Mouse (Mus musculus) frontal cortex, postnatal 14 days (tissue): ENCODE measurements at regions not wholly inside any gene's neighbourhood (a gene's known extent, or its start where the extent isn't known, plus 50 kb on each side); places are given as distances from the start of the nearest gene placed in this dataset.

ENCODE experiments used
- DNase-seq, 2 experiments: peaks; one replicate each; pipeline ENCODE4 v3.0.0; 2022; ENCODE audit warnings: low spot score in 2 of 2

DNA sequence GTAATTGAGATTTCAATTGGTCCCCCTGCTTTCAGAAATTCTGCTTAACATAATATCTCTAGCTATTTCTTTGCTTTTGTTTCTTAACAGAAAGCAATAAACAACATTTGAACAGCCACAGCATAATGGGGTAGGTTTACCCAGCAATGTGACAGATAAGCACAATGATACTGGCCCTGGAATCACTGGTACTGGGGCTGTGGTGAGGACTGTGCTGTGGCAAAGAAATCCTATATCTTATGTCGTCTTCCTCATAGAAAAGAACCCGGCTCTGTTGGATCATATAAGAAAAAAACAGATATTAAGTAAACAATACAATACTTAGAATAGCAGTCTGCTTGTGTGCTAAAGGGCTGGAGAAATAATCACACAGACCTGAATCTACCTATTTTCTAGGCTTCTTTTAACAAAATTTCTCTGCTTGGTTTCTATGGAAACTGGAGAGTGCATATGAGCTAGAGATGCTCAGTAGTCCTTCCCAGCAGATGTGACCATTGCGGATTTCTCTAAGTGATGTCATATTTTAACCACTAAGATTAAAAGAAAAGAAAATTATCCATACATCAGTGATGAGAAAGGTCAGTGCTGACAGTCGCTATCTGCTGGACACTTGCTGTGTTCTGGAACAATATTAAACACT, 119.8 kb upstream of the Gnao1 start:
- DNase-seq: no peak

DNA sequence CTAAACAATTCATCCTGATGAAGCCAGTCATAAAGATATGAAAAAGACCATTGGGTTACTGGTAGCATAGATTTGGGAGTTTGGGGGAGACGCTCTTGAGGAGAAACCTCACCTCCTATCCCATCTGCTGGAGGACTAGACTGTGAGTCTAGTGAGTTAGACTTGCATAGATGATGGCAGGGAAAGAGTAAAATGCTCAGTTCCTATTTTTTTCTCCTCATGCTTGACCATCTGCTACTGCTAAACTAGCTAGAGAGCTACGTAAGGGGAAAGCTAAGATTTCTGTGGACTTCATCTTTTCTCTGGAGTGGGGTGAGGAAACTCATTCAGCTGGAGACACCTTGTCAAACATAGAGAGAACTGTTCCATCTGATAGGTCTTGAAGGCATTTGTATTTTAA, 118.4 kb upstream of the Gnao1 start:
- DNase-seq: no peak

DNA sequence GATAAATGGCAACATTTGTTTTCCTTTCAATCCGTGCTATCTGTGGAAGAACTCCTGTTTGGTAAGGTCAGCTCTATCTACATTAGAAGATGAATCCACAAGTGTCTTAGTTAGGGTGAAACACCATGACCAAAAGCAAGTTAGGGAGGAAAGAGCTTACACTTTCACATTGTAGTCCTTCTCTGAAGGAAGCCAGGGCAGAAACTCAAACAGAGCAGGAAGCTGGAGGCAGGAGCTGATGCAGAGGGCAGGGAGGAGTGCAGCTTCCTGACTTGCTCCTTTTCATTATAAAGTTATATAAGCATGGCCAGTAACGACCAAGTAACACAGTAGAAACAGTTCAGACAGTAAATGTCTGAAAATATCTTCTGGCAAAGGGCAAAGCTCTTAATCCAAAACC, 117.9 kb upstream of the Gnao1 start:
- DNase-seq: no peak

DNA sequence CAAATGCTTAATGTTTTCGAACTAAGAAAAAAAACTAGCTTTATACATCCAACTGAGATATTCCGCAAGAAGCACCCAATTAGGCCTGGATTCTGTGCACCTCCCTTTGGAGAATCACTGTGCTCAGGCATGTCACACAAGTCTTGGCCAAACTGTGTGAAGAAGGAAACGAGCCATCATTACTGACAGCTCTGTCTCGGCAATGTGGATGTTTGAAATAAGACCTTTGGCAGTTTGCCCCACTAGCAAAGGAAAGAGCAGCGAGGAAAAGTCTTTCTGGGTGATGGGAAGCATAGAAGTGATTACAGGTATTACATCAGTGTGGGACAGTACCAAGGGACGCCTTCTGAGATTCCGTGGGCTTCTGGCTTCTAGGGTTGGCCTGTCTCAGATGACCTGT, 112.6 kb upstream of the Gnao1 start:
- DNase-seq: no peak

DNA sequence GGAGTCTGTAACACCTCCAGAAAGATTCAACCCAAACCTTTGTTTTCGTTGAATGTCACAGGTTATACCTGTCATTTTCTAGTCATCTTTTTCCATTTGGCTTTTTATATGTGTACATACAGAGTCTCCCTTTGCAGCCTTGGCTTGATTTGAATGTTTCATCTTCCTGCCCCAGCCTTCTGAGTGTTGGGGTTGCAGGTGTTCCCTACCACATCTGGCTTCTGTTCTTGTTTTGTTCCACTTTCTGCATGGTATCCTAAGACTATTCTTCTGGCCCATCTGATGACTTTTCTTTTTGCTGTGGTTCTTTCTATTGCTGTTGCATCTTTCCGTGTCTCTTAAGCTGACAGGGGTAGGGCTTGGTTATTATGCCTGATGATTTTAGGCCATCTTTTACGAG, 111.3 kb upstream of the Gnao1 start:
- DNase-seq: no peak

DNA sequence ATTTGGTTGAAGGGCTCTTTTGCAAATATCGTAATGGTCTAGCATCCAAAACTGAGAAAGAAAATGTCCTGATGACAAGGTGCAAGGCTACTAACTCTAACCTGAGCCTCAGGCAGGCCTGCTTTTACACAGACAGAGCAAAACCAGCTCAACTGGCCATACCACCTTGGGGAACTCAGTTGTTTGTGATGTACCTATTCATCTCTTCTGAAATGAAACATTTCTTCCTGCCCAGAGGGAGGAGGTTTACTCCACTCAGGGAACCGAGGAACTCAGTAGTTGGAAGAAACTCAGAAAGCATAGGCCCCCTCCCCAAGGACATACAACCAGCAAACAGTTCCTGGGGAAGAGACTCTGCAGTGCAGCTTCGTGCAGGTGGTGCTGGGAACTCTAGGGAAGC, 108.4 kb upstream of the Gnao1 start:
- no peak for DNase-seq

DNA sequence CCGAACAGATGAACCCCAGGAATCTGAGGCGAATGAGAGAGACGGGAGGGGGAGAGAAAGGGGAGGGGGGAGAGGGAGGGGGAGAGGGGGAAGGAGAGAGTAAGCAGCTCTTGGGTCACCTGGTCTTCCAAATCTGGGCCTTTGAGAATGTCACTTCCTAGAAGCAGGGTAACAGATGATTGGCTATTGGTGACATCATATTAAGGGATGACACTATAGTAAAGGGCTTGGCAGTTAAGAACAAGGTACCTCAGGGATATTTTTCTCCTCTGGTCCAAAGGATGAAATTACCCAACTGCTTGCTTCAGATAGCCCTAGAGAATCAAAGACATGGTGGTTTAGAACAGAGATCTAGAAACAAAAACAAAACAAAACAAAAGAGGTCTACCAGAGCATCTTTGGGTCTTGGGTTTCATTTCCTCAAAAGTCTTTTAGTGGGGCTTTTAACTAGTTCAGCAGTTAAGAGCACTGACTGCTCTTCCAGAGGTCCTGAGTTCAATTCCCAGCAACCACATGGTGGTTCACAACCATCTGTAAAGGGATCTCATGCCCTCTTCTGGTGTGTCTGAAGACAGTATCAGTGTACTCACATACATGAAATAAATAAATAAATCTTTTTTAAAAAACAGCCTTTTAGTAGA, 97.6 kb upstream of the Gnao1 start:
- DNase-seq: no peak

DNA sequence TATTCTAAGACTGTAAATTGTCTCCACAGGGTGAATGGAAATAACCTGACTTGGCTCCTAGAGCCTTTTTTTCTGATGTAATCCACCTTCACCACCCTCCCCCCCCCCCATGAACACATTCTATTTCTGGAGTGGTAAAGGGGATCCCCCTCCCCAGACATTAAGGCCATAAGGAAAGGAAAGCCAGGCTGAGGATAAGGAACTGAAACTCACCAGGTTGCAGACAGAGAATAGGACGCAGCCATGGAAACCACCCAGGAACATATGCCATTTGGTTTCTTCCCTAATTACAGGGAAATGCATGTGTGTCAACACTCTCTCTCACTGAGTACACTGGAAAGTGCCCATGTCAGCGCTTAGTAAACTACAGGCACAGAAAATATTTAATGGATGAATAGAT, 96.5 kb upstream of the Gnao1 start:
- no peak for DNase-seq

DNA sequence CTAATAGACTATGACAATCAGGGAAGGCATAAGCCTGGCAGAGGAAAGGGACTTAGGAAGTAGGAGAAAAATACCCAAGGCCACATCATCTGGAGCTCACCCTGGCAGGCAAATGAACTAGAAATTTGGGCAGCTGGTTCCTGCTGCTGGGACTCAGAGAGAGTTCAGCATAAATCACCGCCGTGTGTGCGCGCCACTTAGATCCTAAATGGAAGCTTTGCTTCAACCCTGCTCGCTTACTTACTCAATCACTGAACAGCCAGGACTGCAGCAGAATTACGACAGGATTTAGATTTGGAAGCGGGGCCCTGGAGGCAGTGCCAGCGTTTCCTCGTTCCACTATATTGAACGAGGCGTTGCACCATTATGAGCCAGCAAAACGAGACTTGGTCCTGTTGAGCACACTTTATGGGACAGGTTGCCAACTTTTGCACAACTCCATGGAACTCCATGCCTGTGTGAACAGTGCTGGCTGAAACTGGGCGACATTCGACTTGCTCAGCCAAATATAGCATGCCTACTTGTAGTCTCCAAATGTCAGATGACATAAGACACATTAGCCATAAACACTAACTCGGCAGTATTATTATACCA, 84.8 kb upstream of the Gnao1 start:
- DNase-seq: no peak

DNA sequence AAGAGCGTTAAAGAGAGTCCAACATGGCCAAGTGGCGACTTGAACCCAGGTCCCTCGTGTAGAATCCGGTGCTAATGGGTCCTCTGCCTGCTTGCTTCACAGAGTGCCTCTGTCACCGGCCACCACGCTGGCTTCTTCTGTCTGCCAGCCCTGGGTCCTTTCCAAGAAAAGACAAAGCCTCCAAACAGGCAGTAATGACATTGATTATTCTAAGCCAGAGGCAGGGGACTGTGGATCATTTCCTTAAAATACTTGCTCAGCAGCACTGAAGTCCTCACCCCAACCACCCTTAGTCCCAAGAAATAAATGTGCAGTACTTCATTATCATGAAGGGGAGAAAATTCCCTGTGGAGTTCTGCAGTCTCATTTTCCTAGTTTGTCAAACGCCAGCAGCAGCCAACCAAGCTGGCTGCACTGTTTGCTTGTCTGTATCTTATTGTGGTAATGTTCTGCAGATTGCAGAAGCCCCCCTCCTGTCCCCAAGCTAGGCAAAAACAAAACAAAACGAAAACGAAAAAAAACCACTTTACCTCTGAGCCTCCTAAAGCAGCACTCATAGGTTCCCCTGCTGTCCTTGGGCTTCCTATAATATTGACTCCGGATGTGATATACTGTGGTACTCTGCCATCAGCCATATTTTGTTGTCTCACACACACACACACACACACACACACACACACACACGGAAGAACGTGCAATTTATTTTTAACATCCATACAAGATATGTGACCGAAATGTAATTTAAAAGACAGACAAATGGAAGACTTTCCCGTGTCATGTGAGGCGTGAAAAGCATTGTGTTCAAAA, 80.4 kb upstream of the Gnao1 start:
- peak in 1 of 2 experiments; percentile 21 for DNase-seq

DNA sequence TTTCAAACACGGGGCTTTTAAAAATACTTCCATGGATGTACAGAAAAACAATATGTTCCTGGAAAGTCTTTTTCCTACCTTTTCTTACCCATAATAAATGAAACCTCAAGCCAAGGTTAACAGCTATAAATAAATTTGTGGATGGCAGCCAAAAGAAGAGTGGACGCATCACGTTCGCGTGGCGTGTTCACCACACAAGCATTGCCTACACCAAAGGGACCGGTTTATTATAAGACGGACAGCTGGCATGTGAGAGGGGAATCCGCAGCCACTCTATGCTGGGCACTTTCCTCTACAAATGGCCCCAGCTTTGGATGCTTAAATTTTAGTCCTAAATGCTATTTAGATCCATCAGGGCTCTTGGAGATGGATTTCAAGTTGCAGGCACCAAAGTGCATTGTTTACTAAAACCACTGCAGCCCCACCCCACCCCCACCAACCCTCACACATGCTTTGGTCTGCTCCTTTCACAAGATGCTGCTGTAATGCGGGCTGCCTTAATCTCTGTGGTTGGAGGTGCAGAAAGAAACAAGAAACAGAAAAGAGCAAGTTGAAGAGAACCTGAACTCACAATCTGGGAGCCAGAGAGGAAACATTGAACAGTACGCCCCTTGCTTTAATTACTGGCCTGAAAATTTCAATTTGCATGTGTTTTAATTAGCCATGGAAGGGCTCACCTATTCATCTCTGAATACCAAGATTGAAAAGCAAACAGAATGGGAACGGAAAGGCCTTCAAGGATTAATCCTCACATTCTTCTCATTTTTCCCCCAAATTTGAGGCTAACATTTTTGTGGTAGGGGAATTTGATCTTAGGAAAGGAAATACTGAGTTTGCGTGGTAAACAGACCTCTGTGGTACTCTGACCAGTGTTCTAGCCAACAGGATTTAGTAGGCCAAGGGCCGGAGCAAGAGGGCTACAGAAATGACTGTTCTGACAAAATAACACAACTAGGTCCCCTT, 78.7 kb upstream of the Gnao1 start:
- DNase-seq: no peak

DNA sequence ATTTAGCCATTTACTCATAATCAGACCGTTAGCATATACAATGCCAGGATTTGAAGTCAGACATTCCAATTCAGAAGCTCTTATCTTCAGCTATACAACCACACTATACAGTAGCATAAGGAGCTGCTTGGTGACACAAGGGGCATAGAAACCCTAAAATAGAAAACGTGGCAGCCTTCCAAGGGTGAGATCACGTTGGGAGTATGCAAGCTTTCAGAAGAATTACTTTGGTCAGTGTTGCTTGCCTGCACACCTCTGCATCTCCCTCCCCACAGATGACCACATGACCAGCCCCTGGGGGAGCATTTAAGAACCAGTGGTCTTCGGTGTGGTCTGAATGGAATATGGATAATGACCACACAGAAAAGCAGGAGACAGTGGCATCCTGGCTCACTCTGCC, 74.9 kb upstream of the Gnao1 start:
- DNase-seq: no peak

DNA sequence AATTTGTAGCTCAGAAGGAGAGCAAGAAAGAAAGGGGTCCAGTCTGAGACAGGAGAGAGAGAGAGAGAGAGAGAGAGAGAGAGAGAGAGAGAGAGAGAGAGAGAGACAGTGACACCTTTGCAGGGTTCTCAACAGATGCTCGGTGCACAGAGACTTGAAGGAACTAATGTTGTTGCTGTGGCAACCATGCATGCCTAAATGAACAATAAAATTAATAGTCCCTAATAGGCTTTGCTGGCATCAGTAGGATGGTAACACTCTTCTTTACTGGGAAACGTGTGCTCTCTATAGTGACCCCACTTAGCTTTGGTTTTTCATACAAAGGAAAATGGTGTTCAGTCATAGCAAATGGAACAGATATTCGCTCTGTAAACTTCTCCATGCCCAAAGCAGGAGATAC, 69.5 kb upstream of the Gnao1 start:
- DNase-seq: no peak

DNA sequence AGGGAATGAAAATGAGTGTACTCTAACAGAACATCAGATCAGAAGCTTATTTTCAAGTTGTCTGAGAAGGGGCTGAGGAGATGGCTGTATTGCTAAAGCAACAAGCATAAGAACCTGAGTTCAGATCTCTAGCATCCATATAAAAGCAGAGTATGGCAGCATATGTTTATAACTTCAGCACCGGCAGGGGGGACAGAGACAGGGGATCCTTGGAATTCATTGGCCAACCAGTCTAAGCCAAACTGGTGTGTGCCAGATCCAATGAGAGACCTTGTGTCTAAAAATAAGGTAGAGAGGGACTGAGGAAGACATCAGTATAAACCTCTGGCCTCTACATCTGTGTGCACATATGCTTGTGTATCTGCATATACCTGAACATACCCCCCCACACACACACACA, 61.0 kb upstream of the Gnao1 start:
- no peak for DNase-seq

DNA sequence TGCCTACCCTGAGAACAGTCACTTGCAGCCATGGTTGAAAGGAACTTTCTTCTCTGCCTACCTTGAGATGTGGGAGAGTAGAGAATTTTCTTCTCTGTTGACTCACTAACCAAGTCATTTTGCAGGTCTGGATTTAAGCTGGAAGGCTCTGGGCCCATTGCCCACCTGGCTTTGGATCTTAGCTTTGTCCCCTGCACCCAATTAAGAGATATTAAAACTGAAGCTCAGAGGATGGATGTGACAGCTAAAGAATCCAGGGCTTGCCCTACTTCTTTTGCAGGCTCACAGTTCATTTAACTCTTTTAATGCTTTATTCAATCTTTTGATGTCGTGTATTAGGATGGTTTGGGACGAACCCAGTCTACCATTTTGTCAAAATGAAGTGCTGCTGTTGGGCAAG, 58.8 kb upstream of the Gnao1 start:
- DNase-seq: no peak

DNA sequence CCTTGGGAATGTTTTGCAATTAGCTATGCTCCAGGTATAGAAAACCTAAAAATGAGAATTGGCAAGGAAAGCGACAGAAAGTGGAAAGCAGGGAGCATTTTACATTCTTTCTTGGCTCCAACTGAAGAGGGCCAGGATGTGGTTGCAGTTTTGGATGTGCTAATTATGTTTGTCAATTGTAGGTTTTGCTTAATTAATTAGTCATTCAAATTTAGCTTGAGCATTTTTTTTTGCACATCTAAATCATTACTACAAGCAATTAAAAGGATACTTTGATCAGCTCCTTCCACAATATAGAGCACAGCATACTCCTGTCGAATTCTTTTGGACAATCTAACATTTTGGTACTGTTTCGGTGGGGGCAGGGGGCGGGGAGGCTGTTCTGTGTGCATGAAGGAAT, 53.8 kb upstream of the Gnao1 start:
- DNase-seq: no peak
